28 mouse cellular contexts compared by ENCODE assay signal in genomic region chr2:79315108-79315507, GRCm38 (mm10). TPM values are rescaled to one million over a fixed set of nuclear protein-coding genes. Genes with fewer than 3 reads are reported as not detected.
DNase-seq lines count a peak whose midpoint lies in the region; ATAC-seq and TF ChIP-seq lines count a peak whose summit lies in the region.
"Had no signal": no experiment of that assay in that cellular context is flagged by ENCODE, and none has a peak within 500 bp of the region (broad histone marks: within the 10 kb centered on the region; RNA-seq: fewer than 3 reads in every experiment).

No protein-coding gene starts in this region.

- H3K9me3 ChIP-seq in hindbrain, postnatal 0 days (ENCODE audit: low read length): no peaks in the 10 kb centered on the region
- H3K9me3 ChIP-seq in hindbrain, embryonic 10.5 days: no peaks in the 10 kb centered on the region
- H3K9me3 ChIP-seq in midbrain, embryonic 12.5 days: no peaks in the 10 kb centered on the region
- H3K9me3 ChIP-seq in midbrain, embryonic 15.5 days: no peaks in the 10 kb centered on the region
- no peaks in the 10 kb centered on the region for H3K9me3 ChIP-seq in midbrain, postnatal 0 days (ENCODE audit: low read length)
- H3K9me3 ChIP-seq: embryonic facial prominence, embryonic 12.5 days; heart, embryonic 12.5 days; kidney, embryonic 15.5 days; limb, embryonic 13.5 days; lung, embryonic 15.5 days; neural tube, embryonic 13.5 days had no signal

- H3K36me3 ChIP-seq in hindbrain, postnatal 0 days (ENCODE audit: insufficient read depth, low read length): no peaks in the 10 kb centered on the region
- H3K36me3 ChIP-seq in hindbrain, embryonic 10.5 days: no peaks in the 10 kb centered on the region
- no peaks in the 10 kb centered on the region for H3K36me3 ChIP-seq in midbrain, embryonic 12.5 days
- H3K36me3 ChIP-seq in midbrain, embryonic 15.5 days (replicated peaks): no peaks in the 10 kb centered on the region
- H3K36me3 ChIP-seq in midbrain, postnatal 0 days (ENCODE audit: insufficient read depth, low read length): no peaks in the 10 kb centered on the region
- H3K36me3 ChIP-seq: embryonic facial prominence, embryonic 12.5 days; limb, embryonic 13.5 days; lung, embryonic 15.5 days; neural tube, embryonic 13.5 days had no signal

- WGBS in hindbrain, postnatal 0 days: 81% methylated on average over 4 of the region's 4 CpGs
- WGBS in hindbrain, embryonic 10.5 days: 84% methylated on average over 4 of the region's 4 CpGs
- 69% methylated on average over 4 of the region's 4 CpGs for WGBS in midbrain, embryonic 12.5 days
- 59% methylated on average over 4 of the region's 4 CpGs for WGBS in midbrain, embryonic 15.5 days
- 51% methylated on average over 4 of the region's 4 CpGs for WGBS in midbrain, postnatal 0 days

- no peak overlapping the region for H3K9ac ChIP-seq in hindbrain, postnatal 0 days (replicated peaks; ENCODE audit: low read length)
- no peak overlapping the region for H3K9ac ChIP-seq in midbrain, embryonic 12.5 days (replicated peaks)
- H3K9ac ChIP-seq in midbrain, embryonic 15.5 days: no peak overlapping the region
- no peak overlapping the region for H3K9ac ChIP-seq in midbrain, postnatal 0 days (replicated peaks; ENCODE audit: low read length, poor library complexity, severe bottlenecking)
- H3K9ac ChIP-seq: embryonic facial prominence, embryonic 12.5 days; heart, embryonic 12.5 days; hindbrain, embryonic 14.5 days; kidney, embryonic 15.5 days; limb, embryonic 13.5 days; liver, embryonic 14.5 days; lung, embryonic 15.5 days; neural tube, embryonic 13.5 days had no signal

- no peak overlapping the region for H3K4me2 ChIP-seq in hindbrain, postnatal 0 days (ENCODE audit: low read depth, low read length)
- no peak overlapping the region for H3K4me2 ChIP-seq in midbrain, embryonic 12.5 days (replicated peaks)
- no peak overlapping the region for H3K4me2 ChIP-seq in midbrain, embryonic 15.5 days
- no peak overlapping the region for H3K4me2 ChIP-seq in midbrain, postnatal 0 days (ENCODE audit: low read depth, low read length, poor library complexity, severe bottlenecking)
- H3K4me2 ChIP-seq: embryonic facial prominence, embryonic 12.5 days; heart, embryonic 12.5 days; hindbrain, embryonic 14.5 days; kidney, embryonic 15.5 days; limb, embryonic 13.5 days; lung, embryonic 15.5 days; neural tube, embryonic 13.5 days had no signal

- ATAC-seq in hindbrain, postnatal 0 days: no peak
- peak; percentile 56; the same call in 1 of the 2 replicates for ATAC-seq in midbrain, embryonic 12.5 days (ENCODE audit: low FRiP score, low read depth)
- no peak for ATAC-seq in midbrain, embryonic 15.5 days (replicated peaks)
- ATAC-seq in midbrain, postnatal 0 days (ENCODE audit: low FRiP score): no peak
- ATAC-seq: activated CD4-positive, CD25-positive, alpha-beta regulatory T cell, adult 4 months; inflammation-experienced regulatory T-cells, adult 6 months had no signal

- peak; percentile 27 to 42 for DNase-seq in cerebellum, postnatal 10 days
- DNase-seq in cerebellum, postnatal 36 days: no peak
- peak; percentile 42 for DNase-seq in hindbrain, postnatal 0 days (ENCODE audit: low spot score)
- DNase-seq in hindbrain, embryonic 10.5 days (ENCODE audit: low spot score): no peak
- peak; percentile 32 for DNase-seq in midbrain, postnatal 0 days (ENCODE audit: low spot score)
- no peak for DNase-seq in spleen, adult 12 weeks (ENCODE audit: low spot score)
- DNase-seq: adrenal gland, adult 2 months; adrenal gland, postnatal 36 days; cerebellum, adult 2 months; gastrocnemius, postnatal 36 days; heart, adult 18-20 months; heart, postnatal 4 days; kidney, adult 11 months; kidney, postnatal 25 days had no signal

- H3K27ac ChIP-seq in hindbrain, postnatal 0 days: no peak overlapping the region
- no peak overlapping the region for H3K27ac ChIP-seq in hindbrain, embryonic 10.5 days
- H3K27ac ChIP-seq in midbrain, embryonic 12.5 days (replicated peaks): no peak overlapping the region
- no peak overlapping the region for H3K27ac ChIP-seq in midbrain, embryonic 15.5 days
- no peak overlapping the region for H3K27ac ChIP-seq in midbrain, postnatal 0 days (ENCODE audit: low read depth, low read length)
- H3K27ac ChIP-seq: embryonic facial prominence, embryonic 12.5 days; hindbrain, embryonic 14.5 days; kidney, embryonic 15.5 days; limb, embryonic 13.5 days; liver, embryonic 14.5 days; lung, embryonic 15.5 days; neural tube, embryonic 13.5 days had no signal

- no peak for TF ChIP-seq CTCF in hindbrain, postnatal 0 days (IDR thresholded peaks at IDR 0.05; ENCODE audit: low read depth)
- no peak for TF ChIP-seq CTCF in midbrain, postnatal 0 days (IDR thresholded peaks at IDR 0.05)

- H3K4me1 ChIP-seq in hindbrain, postnatal 0 days (ENCODE audit: insufficient read depth, low read length): no peaks in the 10 kb centered on the region
- no peaks in the 10 kb centered on the region for H3K4me1 ChIP-seq in hindbrain, embryonic 10.5 days (replicated peaks)
- no peaks in the 10 kb centered on the region for H3K4me1 ChIP-seq in midbrain, embryonic 12.5 days
- no peaks in the 10 kb centered on the region for H3K4me1 ChIP-seq in midbrain, embryonic 15.5 days
- H3K4me1 ChIP-seq in midbrain, postnatal 0 days (ENCODE audit: insufficient read depth, low read length): no peaks in the 10 kb centered on the region
- H3K4me1 ChIP-seq: embryonic facial prominence, embryonic 12.5 days; heart, embryonic 12.5 days; kidney, embryonic 15.5 days; lung, embryonic 15.5 days; neural tube, embryonic 13.5 days had no signal

- no peak overlapping the region for H3K4me3 ChIP-seq in hindbrain, postnatal 0 days (ENCODE audit: low read length)
- H3K4me3 ChIP-seq in hindbrain, embryonic 10.5 days: no peak overlapping the region
- H3K4me3 ChIP-seq in midbrain, embryonic 12.5 days: no peak overlapping the region
- no peak overlapping the region for H3K4me3 ChIP-seq in midbrain, embryonic 15.5 days
- H3K4me3 ChIP-seq in midbrain, postnatal 0 days (ENCODE audit: low read depth, low read length): no peak overlapping the region
- H3K4me3 ChIP-seq: embryonic facial prominence, embryonic 12.5 days; erythroblast, embryonic 14.5 days; heart, embryonic 12.5 days; kidney, embryonic 15.5 days; limb, embryonic 13.5 days; lung, embryonic 15.5 days; neural tube, embryonic 13.5 days had no signal

- no peaks in the 10 kb centered on the region for H3K27me3 ChIP-seq in hindbrain, postnatal 0 days (ENCODE audit: insufficient read depth, low read length)
- H3K27me3 ChIP-seq in hindbrain, embryonic 10.5 days (ENCODE audit: insufficient read depth, poor library complexity, severe bottlenecking): no peaks in the 10 kb centered on the region
- H3K27me3 ChIP-seq in midbrain, embryonic 12.5 days: no peaks in the 10 kb centered on the region
- no peaks in the 10 kb centered on the region for H3K27me3 ChIP-seq in midbrain, embryonic 15.5 days (replicated peaks)
- no peaks in the 10 kb centered on the region for H3K27me3 ChIP-seq in midbrain, postnatal 0 days (ENCODE audit: insufficient read depth, low read length)
- H3K27me3 ChIP-seq: CH12.LX; embryonic facial prominence, embryonic 12.5 days; heart, embryonic 12.5 days; kidney, embryonic 15.5 days; limb, embryonic 13.5 days; lung, embryonic 15.5 days; neural tube, embryonic 13.5 days had no signal

RNA-seq across cellular contexts. Expression of gene Itga4, which starts 59.9 kb away (rescaled TPM):
- 4.5 and 5.0 TPM in 2 replicates for total RNA-seq in hindbrain, postnatal 0 days (2014; rRNA removed)
- polyA plus RNA-seq in hindbrain, postnatal 0 days (2015; fragmentation: Nextera tagmentation; extraction: Ambion mirVana): 1.9 and 2.0 TPM in 2 replicates
- polyA plus RNA-seq in hindbrain, embryonic 10.5 days (2016; fragmentation: Nextera tagmentation; extraction: Ambion mirVana): 5.7 and 9.7 TPM in 2 replicates
- 6.5 TPM in 2 replicates for polyA plus RNA-seq in midbrain, embryonic 12.5 days (2016; fragmentation: Nextera tagmentation; extraction: Ambion mirVana)
- 2.6 and 2.8 TPM in 2 replicates for polyA plus RNA-seq in midbrain, embryonic 15.5 days (2015; fragmentation: Nextera tagmentation; extraction: Ambion mirVana)
- total RNA-seq in midbrain, postnatal 0 days (2014; rRNA removed): 3.1 and 4.3 TPM in 2 replicates
- polyA plus RNA-seq in midbrain, postnatal 0 days (2015; fragmentation: Nextera tagmentation; extraction: Ambion mirVana): 1.4 and 1.5 TPM in 2 replicates

Comparison
In these comparisons a context has a peak if more than half of its experiments do, and no peak if none do; other contexts are left out.
1. DNase-seq: peak in cerebellum, postnatal 10 days (2 of 2), hindbrain, postnatal 0 days (single experiment) and midbrain, postnatal 0 days (single experiment); none in cerebellum, postnatal 36 days (0 of 2), hindbrain, embryonic 10.5 days (single experiment) and spleen, adult 12 weeks (single experiment).